Mouse (Mus musculus) mouse embryonic stem cell (cell line): ENCODE measurements at regions not wholly inside any gene's neighbourhood (a gene's known extent, or its start where the extent isn't known, plus 50 kb on each side); places are given as distances from the start of the nearest gene placed in this dataset.
"Not testable (repeated sequence)": the region's sequence is repeated elsewhere in the genome, so short reads cannot be mapped to it uniquely, and the experiment has no call there.

ENCODE experiments used
- in situ Hi-C, 2 experiments: fragments of 300-500 bp; cut with MboI; formaldehyde crosslinking; loops; 1 replicate in 1 of 2; 3 replicates in 1 of 2; pipeline ENCODE4 v1.14.3; 2019 to 2020; ENCODE audit warnings: low sequenced_read_pairs in 2 of 2, low pct_unique_long_range_greater_than_20kb in 1 of 2, mixed read lengths in 1 of 2; ENCODE audit not compliant: unreplicated experiment in 1 of 2

GRCm38 (mm10) chr9:113158080-113158479, 550.0 kb downstream of the Pdcd6ip start:
- in situ Hi-C loops = no loop called here

- in situ Hi-C loops = no loop called here
Observed at GRCm38 (mm10) chr9:113157474-113158076, 550.5 kb downstream of the Pdcd6ip start.

- in situ Hi-C loops = no loop called here
Observed at GRCm38 (mm10) chr9:113156707-113157106, 551.4 kb downstream of the Pdcd6ip start.

GRCm38 (mm10) chr9:113149084-113149483, 559.0 kb downstream of the Pdcd6ip start:
- in situ Hi-C loops = no loop called here

- in situ Hi-C loops = no loop called here
Observed at GRCm38 (mm10) chr9:113146571-113146970, 561.5 kb downstream of the Pdcd6ip start.

- in situ Hi-C loops = no loop called here
Observed at GRCm38 (mm10) chr9:113145036-113145435, 563.0 kb downstream of the Pdcd6ip start.

- in situ Hi-C loops = no loop called here
Observed at GRCm38 (mm10) chr9:113134611-113135010, 573.4 kb downstream of the Pdcd6ip start.

- in situ Hi-C loops = no loop called here
Observed at GRCm38 (mm10) chr9:113123004-113123692, 584.9 kb downstream of the Pdcd6ip start.

GRCm38 (mm10) chr9:113122253-113122749, 585.8 kb downstream of the Pdcd6ip start:
- in situ Hi-C loops = no loop called here

- in situ Hi-C loops = no loop called here
Observed at GRCm38 (mm10) chr9:113120385-113120784, 587.7 kb downstream of the Pdcd6ip start.

GRCm38 (mm10) chr9:113119721-113120120, 588.3 kb downstream of the Pdcd6ip start:
- in situ Hi-C loops = no loop called here

GRCm38 (mm10) chr9:113115576-113115975, 592.5 kb downstream of the Pdcd6ip start:
- in situ Hi-C loops = no loop called here

GRCm38 (mm10) chr9:113112753-113113152, 595.3 kb downstream of the Pdcd6ip start:
- in situ Hi-C loops = no loop called here

- in situ Hi-C loops = no loop called here
Observed at GRCm38 (mm10) chr9:113101733-113102132, 606.3 kb downstream of the Pdcd6ip start.

GRCm38 (mm10) chr9:113100641-113101040, 607.4 kb downstream of the Pdcd6ip start:
- in situ Hi-C loops = no loop called here

- in situ Hi-C loops = not testable (repeated sequence)
Observed at GRCm38 (mm10) chr9:113095421-113095820, 612.6 kb downstream of the Pdcd6ip start.

GRCm38 (mm10) chr9:113093863-113094390, 614.1 kb downstream of the Pdcd6ip start:
- in situ Hi-C loops = no loop called here

- in situ Hi-C loops = no loop called here
Observed at GRCm38 (mm10) chr9:113091881-113092280, 616.2 kb downstream of the Pdcd6ip start.

GRCm38 (mm10) chr9:113087786-113088185, 620.3 kb downstream of the Pdcd6ip start:
- in situ Hi-C loops = no loop called here
